Mouse (Mus musculus) bone marrow, adult 2 months (tissue): ENCODE results near the gene Gm3264.
"Not testable (repeated sequence)": the region's sequence is repeated elsewhere in the genome, so short reads cannot be mapped to it uniquely, and the experiment has no call there.

ENCODE experiments used
- CTCF ChIP-seq: fragments of 200-500 bp; IDR thresholded peaks from 2 replicates; pipeline ENCODE4 v1.5.1; 2011; ENCODE audit warnings: low read length, control low read depth; ENCODE audit not compliant: control insufficient read depth, insufficient read depth
- POLR2A ChIP-seq: fragments of 200-500 bp; IDR thresholded peaks from 2 replicates; pipeline ENCODE4 v1.6.1; 2011; ENCODE audit warnings: low read depth, mild to moderate bottlenecking, control low read depth, low read length, borderline replicate concordance; ENCODE audit not compliant: control insufficient read depth

- TF ChIP-seq CTCF, POLR2A: not testable (repeated sequence)
Measured at GRCm38 (mm10) chr14:4892116-4892515, 36.7 kb downstream of the Gm3264 start, which contains the start of gene Gm3278.
